Mouse (Mus musculus): ENCODE measurements around the gene Olah. TPM values are rescaled to one million over a fixed set of nuclear protein-coding genes. Genes with fewer than 3 reads are reported as not detected.

Gene Olah
- polyA plus RNA-seq, 1 experiment, result not detected

GRCm38 (mm10) chr2:3356311-3356710 lies 40.7 kb downstream of the Olah start:
- TF ChIP-seq CTCF (IDR thresholded peaks at IDR 0.05; ENCODE audit: extremely low read depth, insufficient read depth, low read length), result no peak
- no peak for TF ChIP-seq POLR2A (IDR thresholded peaks at IDR 0.05; ENCODE audit: extremely low read depth, insufficient read depth, low read length)
- no peak overlapping the region for H3K4me3 ChIP-seq (ENCODE audit: insufficient read depth, low read length)
- no peak overlapping the region for H3K27ac ChIP-seq (ENCODE audit: insufficient read depth, low read length)
- H3K4me1 ChIP-seq (ENCODE audit: control insufficient read depth, insufficient read depth, low read length), result no peaks in the 10 kb centered on the region

- no peaks in the 10 kb centered on the region for H3K4me1 ChIP-seq (ENCODE audit: control insufficient read depth, insufficient read depth, low read length)
- H3K27ac ChIP-seq (ENCODE audit: insufficient read depth, low read length), result no peak overlapping the region
- TF ChIP-seq POLR2A (IDR thresholded peaks at IDR 0.05; ENCODE audit: extremely low read depth, insufficient read depth, low read length), result no peak
- no peak for TF ChIP-seq CTCF (IDR thresholded peaks at IDR 0.05; ENCODE audit: extremely low read depth, insufficient read depth, low read length)
- H3K4me3 ChIP-seq (ENCODE audit: insufficient read depth, low read length), result no peak overlapping the region
Observed at GRCm38 (mm10) chr2:3355793-3356192, 41.2 kb downstream of the Olah start.

- TF ChIP-seq CTCF (IDR thresholded peaks at IDR 0.05; ENCODE audit: extremely low read depth, insufficient read depth, low read length) (no peak), POLR2A (IDR thresholded peaks at IDR 0.05; ENCODE audit: extremely low read depth, insufficient read depth, low read length) (no peak)
- Histone ChIP-seq H3K4me1 (ENCODE audit: control insufficient read depth, insufficient read depth, low read length) (no peaks in the 10 kb centered on the region), H3K27ac (ENCODE audit: insufficient read depth, low read length) (no peak overlapping the region), H3K4me3 (ENCODE audit: insufficient read depth, low read length) (no peak overlapping the region)
Observed at GRCm38 (mm10) chr2:3353160-3353559, 43.9 kb downstream of the Olah start.

GRCm38 (mm10) chr2:3348919-3349318 lies 48.1 kb downstream of the Olah start:
- TF ChIP-seq CTCF (IDR thresholded peaks at IDR 0.05; ENCODE audit: extremely low read depth, insufficient read depth, low read length) (peak; percentile 77), POLR2A (IDR thresholded peaks at IDR 0.05; ENCODE audit: extremely low read depth, insufficient read depth, low read length) (no peak)

GRCm38 (mm10) chr2:3348422-3348821 lies 48.6 kb downstream of the Olah start:
- TF ChIP-seq CTCF (IDR thresholded peaks at IDR 0.05; ENCODE audit: extremely low read depth, insufficient read depth, low read length) (no peak), POLR2A (IDR thresholded peaks at IDR 0.05; ENCODE audit: extremely low read depth, insufficient read depth, low read length) (no peak)
- no peak overlapping the region for H3K4me3 ChIP-seq (ENCODE audit: insufficient read depth, low read length)
- no peaks in the 10 kb centered on the region for H3K4me1 ChIP-seq (ENCODE audit: control insufficient read depth, insufficient read depth, low read length)
- no peak overlapping the region for H3K27ac ChIP-seq (ENCODE audit: insufficient read depth, low read length)

More at GRCm38 (mm10) chr2:3348919-3349318, 48.1 kb downstream of the Olah start:
- Histone ChIP-seq H3K4me1 (ENCODE audit: control insufficient read depth, insufficient read depth, low read length) (no peaks in the 10 kb centered on the region), H3K4me3 (ENCODE audit: insufficient read depth, low read length) (no peak overlapping the region), H3K27ac (ENCODE audit: insufficient read depth, low read length) (no peak overlapping the region)

GRCm38 (mm10) chr2:3335611-3336301 lies 61.3 kb downstream of the Olah start, which contains the start of gene Acbd7:
Acbd7 (plus strand) TSS chr2:3336168.
- no peak for TF ChIP-seq CTCF (IDR thresholded peaks at IDR 0.05; ENCODE audit: extremely low read depth, insufficient read depth, low read length)
- no peak for TF ChIP-seq POLR2A (IDR thresholded peaks at IDR 0.05; ENCODE audit: extremely low read depth, insufficient read depth, low read length)

GRCm38 (mm10) chr2:3333761-3334160 lies 63.2 kb downstream of the Olah start:
- H3K4me3 ChIP-seq (ENCODE audit: insufficient read depth, low read length), result no peak overlapping the region
- H3K4me1 ChIP-seq (ENCODE audit: control insufficient read depth, insufficient read depth, low read length), result peaks cover 2% of the 10 kb centered on the region; the same call in 1 of the 2 replicates
- H3K27ac ChIP-seq (ENCODE audit: insufficient read depth, low read length), result no peak overlapping the region
- TF ChIP-seq CTCF (IDR thresholded peaks at IDR 0.05; ENCODE audit: extremely low read depth, insufficient read depth, low read length) (no peak), POLR2A (IDR thresholded peaks at IDR 0.05; ENCODE audit: extremely low read depth, insufficient read depth, low read length) (no peak)

More at GRCm38 (mm10) chr2:3335611-3336301, 61.3 kb downstream of the Olah start, which contains the start of gene Acbd7:
- peaks cover 2% of the 10 kb centered on the region; the same call in 1 of the 2 replicates for H3K4me1 ChIP-seq (ENCODE audit: control insufficient read depth, insufficient read depth, low read length)
- no peak within 1 kb of the TSS for H3K27ac ChIP-seq (ENCODE audit: insufficient read depth, low read length)
- H3K4me3 ChIP-seq (ENCODE audit: insufficient read depth, low read length), result peak within 1 kb of the TSS; percentile 31

- H3K4me3 ChIP-seq (ENCODE audit: insufficient read depth, low read length), result peak within 1 kb of the TSS; percentile 51
- H3K4me1 ChIP-seq (ENCODE audit: control insufficient read depth, insufficient read depth, low read length), result peaks cover 2% of the 10 kb centered on the region; the same call in 1 of the 2 replicates
- TF ChIP-seq CTCF (IDR thresholded peaks at IDR 0.05; ENCODE audit: extremely low read depth, insufficient read depth, low read length), result no peak
- peak; percentile 67; the same call in 1 of the 2 replicates for TF ChIP-seq POLR2A (IDR thresholded peaks at IDR 0.05; ENCODE audit: extremely low read depth, insufficient read depth, low read length)
- H3K27ac ChIP-seq (ENCODE audit: insufficient read depth, low read length), result peak within 1 kb of the TSS; percentile 83
Observed at GRCm38 (mm10) chr2:3332484-3333242, 64.3 kb downstream of the Olah start, which contains the start of gene Rpp38. Rpp38 (minus strand) TSS chr2:3332643.

- TF ChIP-seq CTCF (IDR thresholded peaks at IDR 0.05; ENCODE audit: extremely low read depth, insufficient read depth, low read length) (no peak), POLR2A (IDR thresholded peaks at IDR 0.05; ENCODE audit: extremely low read depth, insufficient read depth, low read length) (no peak)
- peaks cover 2% of the 10 kb centered on the region; the same call in 1 of the 2 replicates for H3K4me1 ChIP-seq (ENCODE audit: control insufficient read depth, insufficient read depth, low read length)
- H3K27ac ChIP-seq (ENCODE audit: insufficient read depth, low read length), result peak overlapping the region; percentile 70
- H3K4me3 ChIP-seq (ENCODE audit: insufficient read depth, low read length), result peak overlapping the region; percentile 51
Observed at GRCm38 (mm10) chr2:3332056-3332455, 65.0 kb downstream of the Olah start.

All from cortical plate, adult 2 months (tissue).